Mouse (Mus musculus) forebrain, postnatal 0 days (tissue): Measurements from ENCODE around the gene Slit1. TPM values are rescaled to one million over a fixed set of nuclear protein-coding genes. Genes with fewer than 3 reads are reported as not detected.

Experiments used
- ATAC-seq: fragments of 200-750 bp; cut with Nextera tagmentation; 2 replicates; pipeline ENCODE4 v1.8.0; 2017; ENCODE audit warnings: mild to moderate bottlenecking, moderate library complexity
- DNase-seq: peaks from one replicate; pipeline ENCODE4 v3.0.0-alpha.2; 2015
- H3K27ac ChIP-seq: fragments of 300-500 bp; sonication (generic); 2 replicates; pipeline ENCODE4 v1.5.1; 2014; ENCODE audit warnings: low read depth, mild to moderate bottlenecking, antibody characterized with exemption, low read length, moderate library complexity, mixed read lengths
- H3K27me3 ChIP-seq: fragments of 300-500 bp; sonication (generic); 2 replicates; pipeline ENCODE4 v1.6.1; 2014; ENCODE audit warnings: mild to moderate bottlenecking, low read length, mixed read lengths; ENCODE audit not compliant: insufficient read depth
- H3K36me3 ChIP-seq: fragments of 300-500 bp; sonication (generic); 2 replicates; pipeline ENCODE4 v1.6.1; 2014; ENCODE audit warnings: mild to moderate bottlenecking, moderate library complexity; ENCODE audit not compliant: insufficient read depth
- H3K4me1 ChIP-seq: fragments of 300-500 bp; sonication (generic); 2 replicates; pipeline ENCODE4 v1.6.1; 2014; ENCODE audit warnings: antibody characterized with exemption; ENCODE audit not compliant: insufficient read depth
- H3K4me2 ChIP-seq: fragments of 300-500 bp; sonication (generic); 2 replicates; pipeline ENCODE4 v1.6.1; 2014; ENCODE audit warnings: low read depth, mild to moderate bottlenecking, moderate library complexity
- H3K4me3 ChIP-seq: fragments of 300-500 bp; sonication (generic); 2 replicates; pipeline ENCODE4 v1.5.1; 2014; ENCODE audit warnings: low read depth, low read length, mixed read lengths
- H3K9ac ChIP-seq: fragments of 300-500 bp; sonication (generic); 2 replicates; pipeline ENCODE4 v1.6.1; 2014; ENCODE audit warnings: mild to moderate bottlenecking
- H3K9me3 ChIP-seq: fragments of 300-500 bp; sonication (generic); 2 replicates; pipeline ENCODE4 v1.6.1; 2016; ENCODE audit warnings: low read length
- CTCF ChIP-seq: sonication (generic); IDR thresholded peaks from 2 replicates; pipeline ENCODE4 v1.5.1; 2016; ENCODE audit warnings: antibody characterized with exemption, control low read depth, low read depth
- WGBS: fragments of 180-500 bp; shearing (Covaris S2); extraction: QIAGEN DNeasy Blood & Tissue Kit; methylation state at CpG from one replicate; pipeline ENCODE4 v1.1.7; 2014; 5-methylcytosine and 5-hydroxymethylcytosine counted together
- polyA plus RNA-seq: library from polyadenylated mRNA; unstranded; fragments of >200 nt; fragmentation: Nextera tagmentation; extraction: Ambion mirVana; gene quantifications from 2 replicates; pipeline ENCODE4 v1.2.1, GENCODE M21; 2015
- total RNA-seq: library from RNA; depleted of rRNA; stranded (reverse); fragments of >200 nt; gene quantifications from 2 replicates; pipeline ENCODE4 v1.2.3, GENCODE M21; 2014

Gene Slit1
- total and polyA plus RNA-seq, 2 experiments from 2014 or later = 13.4 to 61.8 TPM

GRCm38 (mm10) chr19:41747436-41747835 lies 4.0 kb upstream of the Slit1 start:
- H3K9ac ChIP-seq = no peak overlapping the region
- no peaks in the 10 kb centered on the region for H3K36me3 ChIP-seq
- TF ChIP-seq CTCF = no peak
- DNase-seq (no peak), ATAC-seq (no peak)
- no peaks in the 10 kb centered on the region for H3K9me3 ChIP-seq
- no peaks in the 10 kb centered on the region for H3K27me3 ChIP-seq
- no peak overlapping the region for H3K27ac ChIP-seq
- 0 out of 2 replicates have a peak, but pooled peaks cover 2% of the 10 kb centered on the region for H3K4me1 ChIP-seq
- WGBS = 87% methylated on average over 14 of the region's 14 CpGs
- no peak overlapping the region for H3K4me2 ChIP-seq
- H3K4me3 ChIP-seq = no peak overlapping the region

- Histone ChIP-seq H3K36me3 (no peaks in the 10 kb centered on the region), H3K27me3 (no peaks in the 10 kb centered on the region), H3K9me3 (no peaks in the 10 kb centered on the region), H3K27ac (0 out of 2 replicates have a peak overlapping the region, but pooled peaks have one; percentile 15), H3K4me1 (no peaks in the 10 kb centered on the region), H3K4me3 (no peak overlapping the region), H3K9ac (no peak overlapping the region), H3K4me2 (no peak overlapping the region; the same call in 1 of the 2 replicates)
- no peak for TF ChIP-seq CTCF
- DNase-seq (peak; percentile 88), ATAC-seq (peak; percentile 88)
- WGBS = 16% methylated on average over 15 of the region's 15 CpGs
These were observed 2.6 kb upstream of the Slit1 start for GRCm38 (mm10) chr19:41745941-41746557.

GRCm38 (mm10) chr19:41738896-41739295 lies 4.6 kb downstream of the Slit1 start:
- Histone ChIP-seq H3K4me3 (no peak overlapping the region), H3K4me1 (peaks cover 25% of the 10 kb centered on the region), H3K9me3 (no peaks in the 10 kb centered on the region), H3K4me2 (peak overlapping the region; percentile 83), H3K9ac (no peak overlapping the region), H3K27ac (no peak overlapping the region), H3K36me3 (no peaks in the 10 kb centered on the region), H3K27me3 (no peaks in the 10 kb centered on the region)
- no peak for TF ChIP-seq CTCF
- no peak for ATAC-seq
- DNase-seq = no peak
- WGBS = 14% methylated on average over 4 of the region's 4 CpGs

- DNase-seq (no peak), ATAC-seq (peak; percentile 19; the same call in 1 of the 2 replicates)
- no peaks in the 10 kb centered on the region for H3K27me3 ChIP-seq
- H3K27ac ChIP-seq = 0 out of 2 replicates have a peak overlapping the region, but pooled peaks have one; percentile 21
- H3K36me3 ChIP-seq = no peaks in the 10 kb centered on the region
- peak overlapping the region; percentile 83 for H3K4me2 ChIP-seq
- 10% methylated on average over 14 of the region's 14 CpGs for WGBS
- no peak for TF ChIP-seq CTCF
- H3K4me3 ChIP-seq = peak overlapping the region; percentile 14; the same call in 1 of the 2 replicates
- peaks cover 25% of the 10 kb centered on the region for H3K4me1 ChIP-seq
- H3K9ac ChIP-seq = no peak overlapping the region
- H3K9me3 ChIP-seq = no peaks in the 10 kb centered on the region
These were observed 5.0 kb downstream of the Slit1 start for GRCm38 (mm10) chr19:41738429-41738805.

GRCm38 (mm10) chr19:41737657-41738428 lies 5.6 kb downstream of the Slit1 start:
- H3K4me2 ChIP-seq = peak overlapping the region; percentile 83
- no peak for TF ChIP-seq CTCF
- H3K4me1 ChIP-seq = peaks cover 25% of the 10 kb centered on the region
- peak overlapping the region; percentile 14; the same call in 1 of the 2 replicates for H3K4me3 ChIP-seq
- no peaks in the 10 kb centered on the region for H3K27me3 ChIP-seq
- 3% methylated on average over 18 of the region's 18 CpGs for WGBS
- no peak overlapping the region for H3K9ac ChIP-seq
- DNase-seq = peak; percentile 80
- no peaks in the 10 kb centered on the region for H3K36me3 ChIP-seq
- 0 out of 2 replicates have a peak overlapping the region, but pooled peaks have one; percentile 21 for H3K27ac ChIP-seq
- H3K9me3 ChIP-seq = no peaks in the 10 kb centered on the region
- ATAC-seq = peak; percentile 79

- Histone ChIP-seq H3K27ac (no peak overlapping the region), H3K9ac (no peak overlapping the region), H3K27me3 (no peaks in the 10 kb centered on the region), H3K36me3 (no peaks in the 10 kb centered on the region), H3K4me3 (no peak overlapping the region), H3K9me3 (no peaks in the 10 kb centered on the region), H3K4me2 (no peak overlapping the region), H3K4me1 (peaks cover 15% of the 10 kb centered on the region)
- DNase-seq (peak; percentile 55), ATAC-seq (peak; percentile 56)
- 11% methylated on average over 10 of the region's 10 CpGs for WGBS
- TF ChIP-seq CTCF = no peak
These were observed 8.8 kb downstream of the Slit1 start for GRCm38 (mm10) chr19:41734685-41735084.

- 33% methylated on average over 2 of the region's 2 CpGs for WGBS
- DNase-seq (no peak), ATAC-seq (no peak)
- no peak for TF ChIP-seq CTCF
- Histone ChIP-seq H3K9ac (no peak overlapping the region), H3K4me1 (peaks cover 7% of the 10 kb centered on the region; the same call in 1 of the 2 replicates), H3K9me3 (no peaks in the 10 kb centered on the region), H3K4me2 (no peak overlapping the region), H3K27me3 (no peaks in the 10 kb centered on the region), H3K36me3 (0 out of 2 replicates have a peak, but pooled peaks cover 3% of the 10 kb centered on the region), H3K4me3 (no peak overlapping the region), H3K27ac (no peak overlapping the region)
These were observed 18.0 kb downstream of the Slit1 start for GRCm38 (mm10) chr19:41725491-41725890.
